Mouse (Mus musculus): ENCODE data around the gene Arhgap19. TPM values are rescaled to one million over a fixed set of nuclear protein-coding genes. Genes with fewer than 3 reads are reported as not detected.

The Arhgap19 gene
- polyA plus RNA-seq, 1 experiment from 2014 or later, result 40.9 TPM

- WGBS, result 82% methylated on average over 5 of the region's 5 CpGs
Measured at GRCm38 (mm10) chr19:41824950-41825349, 23.1 kb upstream of the Arhgap19 start.

GRCm38 (mm10) chr19:41822589-41822988, 20.7 kb upstream of the Arhgap19 start:
- Histone ChIP-seq H3K4me3 (ENCODE audit: low read depth, low read length) (no peak overlapping the region), H3K4me1 (ENCODE audit: insufficient read depth) (0 out of 2 replicates have a peak, but pooled peaks cover 2% of the 10 kb centered on the region), H3K4me2 (no peak overlapping the region), H3K27me3 (ENCODE audit: insufficient read depth, low read length) (no peaks in the 10 kb centered on the region), H3K9ac (no peak overlapping the region), H3K27ac (ENCODE audit: low read depth) (no peak overlapping the region), H3K36me3 (ENCODE audit: insufficient read depth) (no peaks in the 10 kb centered on the region), H3K9me3 (ENCODE audit: low read depth, low read length) (no peaks in the 10 kb centered on the region)
- no peak for ATAC-seq (ENCODE audit: insufficient read depth)
- no peak for TF ChIP-seq CTCF (IDR thresholded peaks at IDR 0.05; ENCODE audit: low read depth)
- WGBS, result 83% methylated on average over 1 of the region's 1 CpGs
- no peak for DNase-seq

More at GRCm38 (mm10) chr19:41824950-41825349, 23.1 kb upstream of the Arhgap19 start:
- ATAC-seq (ENCODE audit: insufficient read depth) (no peak), DNase-seq (no peak)
- Histone ChIP-seq H3K4me3 (ENCODE audit: low read depth, low read length) (no peak overlapping the region), H3K4me1 (ENCODE audit: insufficient read depth) (no peaks in the 10 kb centered on the region), H3K27me3 (ENCODE audit: insufficient read depth, low read length) (no peaks in the 10 kb centered on the region), H3K9me3 (ENCODE audit: low read depth, low read length) (no peaks in the 10 kb centered on the region), H3K4me2 (no peak overlapping the region), H3K9ac (no peak overlapping the region), H3K27ac (ENCODE audit: low read depth) (no peak overlapping the region), H3K36me3 (ENCODE audit: insufficient read depth) (no peaks in the 10 kb centered on the region)
- no peak for TF ChIP-seq CTCF (IDR thresholded peaks at IDR 0.05; ENCODE audit: low read depth)

GRCm38 (mm10) chr19:41821436-41821835, 19.6 kb upstream of the Arhgap19 start:
- 0 out of 2 replicates have a peak, but pooled peaks cover 3% of the 10 kb centered on the region for H3K4me1 ChIP-seq (ENCODE audit: insufficient read depth)
- DNase-seq, result peak; percentile 44
- H3K27me3 ChIP-seq (ENCODE audit: insufficient read depth, low read length), result no peaks in the 10 kb centered on the region
- TF ChIP-seq CTCF (IDR thresholded peaks at IDR 0.05; ENCODE audit: low read depth), result no peak
- no peaks in the 10 kb centered on the region for H3K9me3 ChIP-seq (ENCODE audit: low read depth, low read length)
- no peak overlapping the region for H3K4me3 ChIP-seq (ENCODE audit: low read depth, low read length)
- no peak overlapping the region for H3K4me2 ChIP-seq
- ATAC-seq (ENCODE audit: insufficient read depth), result peak; percentile 75; the same call in 1 of the 2 replicates
- H3K36me3 ChIP-seq (ENCODE audit: insufficient read depth), result no peaks in the 10 kb centered on the region
- no peak overlapping the region for H3K9ac ChIP-seq
- peak overlapping the region; percentile 84 for H3K27ac ChIP-seq (ENCODE audit: low read depth)
- whole genome bisulfite sequencing, result 9% methylated on average over 5 of the region's 5 CpGs

- Histone ChIP-seq H3K36me3 (ENCODE audit: insufficient read depth) (no peaks in the 10 kb centered on the region), H3K9ac (no peak overlapping the region)
- WGBS, result 82% methylated on average over 4 of the region's 4 CpGs
Measured at GRCm38 (mm10) chr19:41818749-41819148, 16.9 kb upstream of the Arhgap19 start.

GRCm38 (mm10) chr19:41817325-41817724, 15.5 kb upstream of the Arhgap19 start:
- Histone ChIP-seq H3K36me3 (ENCODE audit: insufficient read depth) (no peaks in the 10 kb centered on the region), H3K27me3 (ENCODE audit: insufficient read depth, low read length) (no peaks in the 10 kb centered on the region), H3K9me3 (ENCODE audit: low read depth, low read length) (no peaks in the 10 kb centered on the region), H3K4me3 (ENCODE audit: low read depth, low read length) (no peak overlapping the region), H3K4me1 (ENCODE audit: insufficient read depth) (0 out of 2 replicates have a peak, but pooled peaks cover 3% of the 10 kb centered on the region), H3K9ac (no peak overlapping the region), H3K27ac (ENCODE audit: low read depth) (peak overlapping the region; percentile 88), H3K4me2 (peak overlapping the region; percentile 30)
- peak; percentile 47; the same call in 1 of the 2 replicates for ATAC-seq (ENCODE audit: insufficient read depth)
- no peak for TF ChIP-seq CTCF (IDR thresholded peaks at IDR 0.05; ENCODE audit: low read depth)
- WGBS, result 38% methylated on average over 10 of the region's 10 CpGs
- no peak for DNase-seq

More at GRCm38 (mm10) chr19:41818749-41819148, 16.9 kb upstream of the Arhgap19 start:
- ATAC-seq (ENCODE audit: insufficient read depth), result no peak
- Histone ChIP-seq H3K4me2 (no peak overlapping the region), H3K27me3 (ENCODE audit: insufficient read depth, low read length) (no peaks in the 10 kb centered on the region), H3K27ac (ENCODE audit: low read depth) (no peak overlapping the region), H3K4me3 (ENCODE audit: low read depth, low read length) (no peak overlapping the region), H3K9me3 (ENCODE audit: low read depth, low read length) (no peaks in the 10 kb centered on the region), H3K4me1 (ENCODE audit: insufficient read depth) (0 out of 2 replicates have a peak, but pooled peaks cover 3% of the 10 kb centered on the region)
- no peak for DNase-seq
- TF ChIP-seq CTCF (IDR thresholded peaks at IDR 0.05; ENCODE audit: low read depth), result no peak

- Histone ChIP-seq H3K27ac (ENCODE audit: low read depth) (peak overlapping the region; percentile 88), H3K4me2 (peak overlapping the region; percentile 30), H3K27me3 (ENCODE audit: insufficient read depth, low read length) (no peaks in the 10 kb centered on the region), H3K9ac (no peak overlapping the region), H3K36me3 (ENCODE audit: insufficient read depth) (no peaks in the 10 kb centered on the region), H3K4me1 (ENCODE audit: insufficient read depth) (0 out of 2 replicates have a peak, but pooled peaks cover 3% of the 10 kb centered on the region), H3K4me3 (ENCODE audit: low read depth, low read length) (no peak overlapping the region), H3K9me3 (ENCODE audit: low read depth, low read length) (no peaks in the 10 kb centered on the region)
- 29% methylated on average over 5 of the region's 5 CpGs for WGBS
- no peak for TF ChIP-seq CTCF (IDR thresholded peaks at IDR 0.05; ENCODE audit: low read depth)
- DNase-seq (peak; percentile 50), ATAC-seq (ENCODE audit: insufficient read depth) (peak; percentile 89)
Measured at GRCm38 (mm10) chr19:41816915-41817314, 15.1 kb upstream of the Arhgap19 start.

GRCm38 (mm10) chr19:41816410-41816809, 14.6 kb upstream of the Arhgap19 start:
- Histone ChIP-seq H3K27me3 (ENCODE audit: insufficient read depth, low read length) (no peaks in the 10 kb centered on the region), H3K27ac (ENCODE audit: low read depth) (peak overlapping the region; percentile 88), H3K4me2 (no peak overlapping the region), H3K9me3 (ENCODE audit: low read depth, low read length) (no peaks in the 10 kb centered on the region), H3K4me1 (ENCODE audit: insufficient read depth) (0 out of 2 replicates have a peak, but pooled peaks cover 3% of the 10 kb centered on the region), H3K9ac (no peak overlapping the region), H3K4me3 (ENCODE audit: low read depth, low read length) (no peak overlapping the region), H3K36me3 (ENCODE audit: insufficient read depth) (no peaks in the 10 kb centered on the region)
- WGBS, result 38% methylated on average over 5 of the region's 5 CpGs
- TF ChIP-seq CTCF (IDR thresholded peaks at IDR 0.05; ENCODE audit: low read depth), result no peak
- DNase-seq (no peak), ATAC-seq (ENCODE audit: insufficient read depth) (no peak)

All from lung, embryonic 14.5 days (tissue).